Mouse (Mus musculus) frontal cortex, adult (tissue): ENCODE measurements at regions not wholly inside any gene's neighbourhood (a gene's known extent, or its start where the extent isn't known, plus 50 kb on each side); places are given as distances from the start of the nearest gene placed in this dataset.
A peak's percentile ranks its signal among the peaks of the same experiment; 100 is the strongest.

ENCODE experiments used
- ATAC-seq: cut with Nextera tagmentation; 2 replicates; pipeline ENCODE4 v1.9.2; 2017; ENCODE audit warnings: mild to moderate bottlenecking, moderate library complexity, mixed read lengths; ENCODE audit not compliant: low TSS enrichment

- peak; percentile 13; the same call in 1 of the 2 replicates for ATAC-seq
Observed at GRCm38 (mm10) chr2:108904121-108904733, 376.3 kb upstream of the Kif18a start.

GRCm38 (mm10) chr2:108913555-108913954, 367.0 kb upstream of the Kif18a start:
- no peak for ATAC-seq

GRCm38 (mm10) chr2:108913967-108914366, 366.6 kb upstream of the Kif18a start:
- ATAC-seq: no peak

- no peak for ATAC-seq
Observed at GRCm38 (mm10) chr2:108919500-108920045, 361.0 kb upstream of the Kif18a start.

- ATAC-seq: no peak
Observed at GRCm38 (mm10) chr2:108920111-108920510, 360.4 kb upstream of the Kif18a start.

GRCm38 (mm10) chr2:108935981-108936762, 344.4 kb upstream of the Kif18a start:
- no peak for ATAC-seq

GRCm38 (mm10) chr2:108980921-108981320, 299.6 kb upstream of the Kif18a start:
- ATAC-seq: no peak

GRCm38 (mm10) chr2:109016223-109016622, 264.3 kb upstream of the Kif18a start:
- ATAC-seq: no peak

- ATAC-seq: no peak
Observed at GRCm38 (mm10) chr2:109017018-109017707, 263.4 kb upstream of the Kif18a start.

- ATAC-seq: no peak
Observed at GRCm38 (mm10) chr2:109038131-109038695, 242.3 kb upstream of the Kif18a start.
